Mouse (Mus musculus) ES-E14 (cell line): ENCODE results near the gene Dpf3.

Experiments
- CHD2 ChIP-seq: IDR thresholded peaks from 2 replicates; pipeline ENCODE4 v1.6.1; 2014; ENCODE audit warnings: mild to moderate bottlenecking, low read depth, low read length, inconsistent platforms
- HCFC1 ChIP-seq: IDR thresholded peaks from 2 replicates; pipeline ENCODE4 v1.6.1; 2012; ENCODE audit warnings: low read length, inconsistent platforms, borderline replicate concordance; ENCODE audit not compliant: insufficient read depth
- MAFK ChIP-seq: IDR thresholded peaks from 2 replicates; pipeline ENCODE4 v1.6.1; 2014; ENCODE audit warnings: mild to moderate bottlenecking, low read depth, low read length, inconsistent platforms; ENCODE audit not compliant: insufficient read depth
- ZC3H11A ChIP-seq: IDR thresholded peaks from 2 replicates; pipeline ENCODE4 v1.6.1; 2012; ENCODE audit warnings: low read depth, mild to moderate bottlenecking, inconsistent platforms, low read length, borderline replicate concordance
- ZNF384 ChIP-seq: IDR thresholded peaks from 2 replicates; pipeline ENCODE4 v1.6.1; 2012; ENCODE audit warnings: low read depth, low read length, inconsistent platforms

DNA sequence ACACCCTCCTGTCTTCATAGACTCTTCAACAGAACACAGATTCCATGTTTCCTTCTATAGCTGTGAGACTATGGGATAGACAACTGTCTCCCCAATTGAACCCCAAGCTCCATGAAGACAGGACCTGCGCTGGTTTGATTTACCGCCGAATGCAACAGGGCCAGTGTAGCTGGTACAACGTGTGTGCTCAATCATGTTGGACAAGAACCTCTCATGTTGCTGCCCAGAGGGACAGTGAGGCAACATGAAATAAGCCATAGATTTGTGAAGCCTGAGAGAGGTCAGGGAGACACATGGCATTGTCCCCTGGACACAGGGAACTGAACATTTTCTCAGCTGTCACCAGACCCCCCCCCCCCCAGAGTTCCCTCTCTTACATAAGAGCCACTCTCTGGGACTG, 21.5 kb downstream of the Dpf3 start:
- TF ChIP-seq ZC3H11A: no peak
- TF ChIP-seq ZNF384: no peak
- no peak for TF ChIP-seq CHD2
- TF ChIP-seq MAFK: no peak
- TF ChIP-seq HCFC1: no peak
